Mouse (Mus musculus): ENCODE data around the gene Prkar1b.

GRCm38 (mm10) chr5:138992611-138993370 lies 157.0 kb downstream of the Prkar1b start:
- TF ChIP-seq CTCF (IDR thresholded peaks at IDR 0.05; ENCODE audit: low read depth) (no peak), EP300 (IDR thresholded peaks at IDR 0.05; ENCODE audit: low read depth) (no peak)

Measured in liver, postnatal 0 days (tissue).